Mouse (Mus musculus) testis, adult 2 months (tissue): ENCODE results near the gene Hist1h1t. TPM values are rescaled to one million over a fixed set of nuclear protein-coding genes. Genes with fewer than 3 reads are reported as not detected.
"Not testable (repeated sequence)": the region's sequence is repeated elsewhere in the genome, so short reads cannot be mapped to it uniquely, and the experiment has no call there.

Source experiments
- H3K27ac ChIP-seq: fragments of 200-500 bp; 2 replicates; pipeline ENCODE4 v1.5.1; 2012; ENCODE audit warnings: low read depth, low read length; ENCODE audit not compliant: control insufficient read depth, insufficient read depth
- H3K27me3 ChIP-seq: fragments of 200-500 bp; 2 replicates; pipeline ENCODE4 v1.6.1; 2012; ENCODE audit warnings: mild to moderate bottlenecking, low read length, moderate library complexity; ENCODE audit not compliant: control insufficient read depth, insufficient read depth
- H3K36me3 ChIP-seq: fragments of 200-500 bp; 2 replicates; pipeline ENCODE4 v1.6.1; 2012; ENCODE audit warnings: mild to moderate bottlenecking, low read length; ENCODE audit not compliant: control insufficient read depth, insufficient read depth
- H3K4me1 ChIP-seq: fragments of 200-500 bp; 2 replicates; pipeline ENCODE4 v1.6.1; 2012; ENCODE audit warnings: low read length; ENCODE audit not compliant: control insufficient read depth, insufficient read depth
- H3K4me3 ChIP-seq: fragments of 200-500 bp; 2 replicates; pipeline ENCODE4 v1.5.1; 2012; ENCODE audit warnings: low read depth, mild to moderate bottlenecking, low read length, moderate library complexity, mixed read lengths; ENCODE audit not compliant: control insufficient read depth
- CTCF ChIP-seq: fragments of 200-500 bp; IDR thresholded peaks from 2 replicates; pipeline ENCODE4 v1.5.1; 2012; ENCODE audit warnings: low read depth, mild to moderate bottlenecking, inconsistent platforms, low read length, moderate library complexity; ENCODE audit not compliant: control insufficient read depth, insufficient read depth, insufficient replicate concordance
- POLR2A ChIP-seq: fragments of 200-500 bp; IDR thresholded peaks from 2 replicates; pipeline ENCODE4 v1.6.1; 2012; ENCODE audit warnings: low read depth, mild to moderate bottlenecking, inconsistent platforms, low read length, moderate library complexity; ENCODE audit not compliant: control insufficient read depth
- polyA plus RNA-seq: library from polyadenylated mRNA; depleted of rRNA; stranded (reverse); fragments of >200 nt; gene quantifications from 2 replicates; pipeline ENCODE4 v1.2.3, GENCODE M21; 2012; rRNA removed

Gene Hist1h1t
- polyA plus RNA-seq = 22.2 and 24.8 TPM in 2 replicates

DNA sequence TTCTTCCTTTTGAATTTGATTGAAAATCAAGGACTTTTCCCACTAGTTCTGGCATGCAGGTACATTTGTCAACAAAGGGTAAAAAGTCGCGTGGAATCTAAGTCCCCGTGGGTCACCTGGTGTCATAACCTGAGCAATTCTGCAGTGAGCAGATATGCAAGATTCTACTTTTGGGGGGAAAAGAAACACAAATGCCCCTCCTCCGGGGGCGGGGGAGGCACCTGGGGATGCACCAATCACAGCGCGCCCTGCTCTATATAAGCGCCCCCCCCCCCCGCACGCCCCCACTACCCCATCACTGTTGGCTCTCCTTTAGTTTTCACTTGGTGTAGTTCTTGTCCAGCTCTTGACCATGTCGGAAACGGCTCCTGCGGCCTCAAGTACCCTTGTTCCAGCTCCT, at the start of gene Hist1h1t:
TSS of gene Hist1h1t (plus strand) at position 301 of the 400 bp plus-strand sequence.
- Histone ChIP-seq H3K27me3 (no peaks in the 10 kb centered on the region), H3K27ac (peak within 1 kb of the TSS; percentile 93), H3K4me1 (peaks cover 13% of the 10 kb centered on the region), H3K4me3 (peak within 1 kb of the TSS; percentile 76), H3K36me3 (no peaks in the 10 kb centered on the region)
- TF ChIP-seq POLR2A (no peak; the same call in 1 of the 2 replicates), CTCF (no peak)

DNA sequence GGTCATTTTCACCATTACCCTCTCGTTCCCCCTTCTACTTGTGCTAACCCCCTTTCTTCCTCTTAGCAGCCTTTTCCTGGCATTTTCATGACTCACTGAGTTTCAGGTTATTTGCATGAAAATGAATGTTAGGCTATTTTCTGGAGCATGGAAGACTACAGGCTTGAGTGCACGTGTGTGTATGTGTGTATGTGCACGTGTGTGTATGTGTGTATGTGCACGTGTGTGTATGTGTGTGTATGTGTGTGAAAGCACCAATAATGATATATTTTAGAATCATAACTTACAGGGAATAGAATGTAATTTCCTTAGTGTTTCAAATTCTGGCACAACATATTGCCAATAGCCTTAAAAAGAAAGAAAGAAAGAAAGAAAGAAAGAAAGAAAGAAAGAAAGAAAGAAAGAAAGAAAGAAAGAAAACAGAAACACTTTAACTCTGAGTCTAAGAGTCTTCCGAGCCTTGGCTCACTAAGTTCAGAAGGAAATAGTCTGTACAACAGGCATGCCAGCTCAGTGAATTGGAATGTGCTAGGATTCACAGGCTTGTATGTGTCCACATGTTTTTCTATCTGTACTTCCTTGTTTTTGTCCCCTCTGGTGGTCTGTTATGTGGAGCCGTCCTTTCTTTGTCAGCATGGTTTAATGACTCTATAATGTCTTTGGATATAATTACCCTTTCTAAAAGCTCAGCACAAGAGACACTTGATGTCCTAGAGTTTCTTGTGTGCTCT, 35.8 kb upstream of the Hist1h1t start:
- no peaks in the 10 kb centered on the region for H3K4me1 ChIP-seq
- no peak overlapping the region for H3K4me3 ChIP-seq
- H3K27me3 ChIP-seq = no peaks in the 10 kb centered on the region
- H3K27ac ChIP-seq = no peak overlapping the region
- H3K36me3 ChIP-seq = no peaks in the 10 kb centered on the region
- TF ChIP-seq POLR2A (no peak), CTCF (no peak)

DNA sequence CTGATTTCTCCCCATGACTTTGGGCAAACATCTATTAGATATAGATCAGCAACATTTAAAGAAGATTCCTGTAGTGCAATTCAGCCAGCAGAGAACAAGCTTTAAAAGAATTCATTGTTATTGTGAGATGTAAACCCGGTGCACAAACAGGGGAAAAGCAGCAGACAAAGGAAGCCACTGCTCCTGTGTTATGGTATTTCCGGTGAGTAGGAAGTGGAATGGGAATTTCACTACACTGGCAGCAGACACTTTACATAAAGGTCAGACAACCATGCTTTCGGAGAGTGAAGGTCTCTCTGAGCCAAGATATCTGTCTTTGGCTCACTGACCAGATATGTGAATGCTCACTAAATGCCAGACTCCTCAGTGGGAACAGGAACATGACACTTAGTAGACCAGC, 33.1 kb upstream of the Hist1h1t start:
- no peak overlapping the region for H3K4me3 ChIP-seq
- no peaks in the 10 kb centered on the region for H3K36me3 ChIP-seq
- no peaks in the 10 kb centered on the region for H3K4me1 ChIP-seq
- no peaks in the 10 kb centered on the region for H3K27me3 ChIP-seq
- no peak overlapping the region for H3K27ac ChIP-seq
- TF ChIP-seq CTCF = no peak
- TF ChIP-seq POLR2A = no peak

DNA sequence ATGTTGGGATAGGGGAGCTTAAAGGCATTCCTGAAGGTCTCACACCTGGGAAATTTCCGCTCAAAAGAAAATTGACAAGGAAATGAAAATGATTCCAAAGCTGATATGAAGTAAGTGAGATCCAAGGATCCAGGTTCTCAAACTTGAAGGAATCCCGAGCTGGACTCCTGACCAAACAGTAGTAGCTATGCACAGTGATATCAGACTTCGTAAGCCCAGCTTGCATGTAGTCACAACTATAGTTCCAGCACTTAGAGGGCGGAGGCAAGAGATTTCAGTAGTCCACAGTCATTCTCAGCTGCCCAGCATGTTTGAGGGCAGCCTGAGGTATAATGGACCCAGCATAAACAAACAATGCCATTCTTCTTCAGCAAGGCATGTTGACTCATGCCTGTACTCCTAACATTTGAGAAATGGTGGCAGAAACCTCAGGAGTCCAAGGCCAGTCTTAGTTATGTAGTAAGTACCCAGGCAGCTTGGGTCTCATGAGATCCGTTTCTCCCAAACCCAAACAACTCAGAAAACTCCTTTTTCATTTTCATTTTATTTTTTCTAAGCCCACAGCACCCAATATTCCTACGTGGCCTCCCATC, 13.5 kb upstream of the Hist1h1t start:
- no peak for TF ChIP-seq POLR2A
- no peak for TF ChIP-seq CTCF
- Histone ChIP-seq H3K27me3 (no peaks in the 10 kb centered on the region), H3K4me3 (no peak overlapping the region), H3K4me1 (peaks cover 4% of the 10 kb centered on the region; the same call in 1 of the 2 replicates), H3K27ac (no peak overlapping the region), H3K36me3 (no peaks in the 10 kb centered on the region)

DNA sequence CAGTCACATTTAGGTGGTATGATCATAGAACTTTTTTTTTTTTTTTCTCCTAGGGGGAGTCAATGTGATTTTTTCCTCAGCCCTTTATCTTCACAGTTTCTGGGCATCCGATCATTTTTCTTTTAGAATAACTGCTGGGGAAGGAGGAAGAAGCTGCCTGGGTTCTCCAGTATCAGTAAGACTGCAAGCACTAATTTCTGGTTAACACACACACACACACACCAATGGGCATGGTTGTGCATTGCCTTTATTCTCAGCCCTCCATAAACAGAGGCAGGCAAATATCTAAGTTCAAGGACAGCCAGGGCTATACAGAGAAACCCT, 13.0 kb upstream of the Hist1h1t start:
- Histone ChIP-seq H3K36me3 (no peaks in the 10 kb centered on the region), H3K27ac (no peak overlapping the region)

DNA sequence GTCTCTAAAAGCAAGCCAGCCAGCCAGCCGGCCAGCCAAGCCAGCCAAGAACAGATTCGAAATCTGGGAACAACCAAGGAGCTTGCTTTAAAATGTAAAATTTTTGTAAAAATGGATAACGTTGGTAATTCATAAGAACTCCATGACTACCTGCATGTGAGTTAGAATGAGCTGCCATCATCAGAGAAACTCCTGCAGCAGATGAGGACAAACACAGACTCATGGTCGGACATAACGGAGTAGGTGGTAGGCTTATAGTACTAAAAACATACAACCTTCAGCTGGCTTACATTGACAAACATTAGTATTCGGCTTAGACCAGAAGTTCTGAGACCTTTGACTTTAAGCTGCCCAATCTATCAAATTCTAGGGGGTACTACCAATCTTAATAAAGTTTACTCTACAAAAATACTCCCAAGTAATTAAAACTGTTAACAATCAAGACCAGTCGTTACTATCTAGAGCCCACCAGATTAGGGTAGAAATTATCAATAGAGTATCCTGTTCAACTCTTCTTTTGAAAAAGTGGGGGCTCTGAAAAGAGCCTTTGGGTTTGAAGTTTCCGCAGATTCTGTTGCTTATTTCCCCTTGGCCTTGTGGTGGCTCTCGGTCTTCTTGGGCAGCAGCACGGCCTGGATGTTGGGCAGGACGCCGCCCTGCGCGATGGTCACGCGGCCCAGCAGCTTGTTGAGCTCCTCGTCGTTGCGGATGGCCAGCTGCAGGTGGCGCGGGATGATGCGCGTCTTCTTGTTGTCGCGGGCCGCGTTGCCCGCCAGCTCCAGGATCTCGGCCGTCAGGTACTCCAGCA, 12.5 kb upstream of the Hist1h1t start:
- H3K4me1 ChIP-seq = not testable (repeated sequence)

More for the DNA sequence above, 13.0 kb upstream of the Hist1h1t start:
- H3K4me3 ChIP-seq = no peak overlapping the region
- peaks cover 4% of the 10 kb centered on the region; the same call in 1 of the 2 replicates for H3K4me1 ChIP-seq
- no peaks in the 10 kb centered on the region for H3K27me3 ChIP-seq
- TF ChIP-seq POLR2A = no peak
- TF ChIP-seq CTCF = no peak

DNA sequence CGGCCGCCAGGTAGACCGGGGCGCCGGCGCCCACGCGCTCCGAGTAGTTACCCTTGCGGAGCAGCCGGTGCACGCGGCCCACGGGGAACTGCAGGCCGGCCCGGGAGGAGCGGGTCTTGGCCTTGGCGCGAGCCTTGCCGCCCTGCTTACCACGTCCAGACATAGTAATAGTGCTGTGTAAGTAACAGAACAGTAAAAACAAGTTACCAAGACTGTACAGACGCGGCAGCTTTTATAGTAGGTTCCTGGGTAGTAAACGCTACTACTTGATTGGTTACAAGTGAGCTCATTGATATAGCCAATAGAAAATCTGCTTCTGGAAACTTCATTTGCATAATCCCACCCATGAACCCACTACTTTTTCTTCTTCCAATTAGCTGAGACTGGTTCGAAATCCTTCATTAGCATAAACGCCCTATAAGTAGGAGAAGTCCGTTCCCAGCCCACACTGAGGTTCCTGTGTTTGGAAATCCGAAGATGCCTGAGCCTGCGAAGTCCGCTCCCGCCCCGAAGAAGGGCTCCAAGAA, 11.8 kb upstream of the Hist1h1t start, which contains the start of the genes Hist1h2ac and Hist1h2bc:
TSS of gene Hist1h2ac (minus strand) at position 194 of the 527 bp plus-strand sequence.
TSS of gene Hist1h2bc (plus strand) at position 445 of the 527 bp plus-strand sequence.
- peak within 1 kb of the TSS; percentile 87 for H3K27ac ChIP-seq
- no peak for TF ChIP-seq CTCF
- TF ChIP-seq POLR2A = 0 out of 2 replicates have a peak, but pooled peaks have one; percentile 35

More for the DNA sequence above, 12.5 kb upstream of the Hist1h1t start:
- not testable (repeated sequence) for H3K27me3 ChIP-seq, H3K36me3 ChIP-seq
- Histone ChIP-seq H3K4me3 (peak overlapping the region; percentile 45), H3K27ac (peak overlapping the region; percentile 13; the same call in 1 of the 2 replicates)

DNA sequence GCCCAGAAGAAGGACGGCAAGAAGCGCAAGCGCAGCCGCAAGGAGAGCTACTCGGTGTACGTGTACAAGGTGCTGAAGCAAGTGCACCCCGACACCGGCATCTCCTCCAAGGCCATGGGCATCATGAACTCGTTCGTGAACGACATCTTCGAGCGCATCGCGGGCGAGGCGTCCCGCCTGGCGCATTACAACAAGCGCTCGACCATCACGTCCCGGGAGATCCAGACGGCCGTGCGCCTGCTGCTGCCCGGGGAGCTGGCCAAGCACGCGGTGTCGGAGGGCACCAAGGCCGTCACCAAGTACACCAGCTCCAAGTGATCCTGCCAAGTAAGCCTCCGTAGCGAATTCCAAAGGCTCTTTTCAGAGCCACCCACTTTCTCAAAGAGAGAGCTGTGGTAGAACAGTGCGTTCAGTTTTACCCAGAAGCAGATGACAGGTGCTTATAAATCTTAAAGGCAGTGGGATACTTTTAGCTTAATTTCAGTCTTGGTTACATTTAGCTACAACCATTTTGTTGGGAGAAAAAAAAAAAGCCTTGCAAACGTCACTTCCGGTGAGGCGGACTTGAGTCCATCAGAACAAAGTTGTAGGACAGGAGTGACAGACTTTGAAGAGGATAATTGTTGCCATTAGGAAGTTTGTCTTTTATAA, 11.2 kb upstream of the Hist1h1t start:
- not testable (repeated sequence) for H3K36me3 ChIP-seq, H3K4me1 ChIP-seq, H3K27me3 ChIP-seq
- peak overlapping the region; percentile 76 for H3K4me3 ChIP-seq
- H3K27ac ChIP-seq = peak overlapping the region; percentile 80

More for the DNA sequence above, 11.8 kb upstream of the Hist1h1t start, which contains the start of the genes Hist1h2ac and Hist1h2bc:
- peaks cover 4% of the 10 kb centered on the region; the same call in 1 of the 2 replicates for H3K4me1 ChIP-seq
- H3K27me3 ChIP-seq = no peaks in the 10 kb centered on the region
- H3K4me3 ChIP-seq = peak within 1 kb of the TSS; percentile 76
- H3K36me3 ChIP-seq = no peaks in the 10 kb centered on the region
